Mouse (Mus musculus) T-helper 17 cell (primary cell): ENCODE measurements around the gene Jph2.

Experiments used
- in situ Hi-C, 2 experiments: fragments of 300-600 bp; cut with MboI, MseI; formaldehyde crosslinking; loops; 1 replicate in 1 of 2; 2 replicates in 1 of 2; pipeline ENCODE4 v1.15.1; 2025; ENCODE audit warnings: high pct_unique_total_duplicates in 2 of 2

Jph2 gene

DNA sequence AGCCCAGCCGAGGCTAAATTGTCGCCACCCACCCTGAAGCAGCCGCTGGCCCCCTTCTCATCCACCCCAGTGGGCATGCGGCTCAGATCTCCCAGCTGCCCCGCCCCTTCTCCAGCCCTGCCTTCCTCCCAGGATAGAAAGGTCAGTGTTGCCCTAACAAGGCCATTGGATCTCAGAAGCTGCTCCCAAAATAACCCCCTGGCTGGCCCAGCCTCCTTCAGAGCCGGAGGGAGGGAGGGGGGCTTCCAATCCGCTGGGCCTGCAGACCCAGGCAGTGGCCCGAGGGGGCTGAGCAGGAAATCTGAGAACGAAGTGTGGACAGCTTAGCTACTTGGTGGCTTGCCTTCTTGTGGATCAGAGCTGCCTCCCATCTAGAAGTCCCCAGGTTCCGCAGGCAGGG lies at the start of gene Jph2:
Gene Jph2 (minus strand): TSS at position 89 of the 400 bp plus-strand sequence.
- in situ Hi-C loops, result loop anchor here in 1 of 2 experiments (5.0 kb wide), 1 partner anchor 56 kb away; no protein-coding TSS in a partner anchor

DNA sequence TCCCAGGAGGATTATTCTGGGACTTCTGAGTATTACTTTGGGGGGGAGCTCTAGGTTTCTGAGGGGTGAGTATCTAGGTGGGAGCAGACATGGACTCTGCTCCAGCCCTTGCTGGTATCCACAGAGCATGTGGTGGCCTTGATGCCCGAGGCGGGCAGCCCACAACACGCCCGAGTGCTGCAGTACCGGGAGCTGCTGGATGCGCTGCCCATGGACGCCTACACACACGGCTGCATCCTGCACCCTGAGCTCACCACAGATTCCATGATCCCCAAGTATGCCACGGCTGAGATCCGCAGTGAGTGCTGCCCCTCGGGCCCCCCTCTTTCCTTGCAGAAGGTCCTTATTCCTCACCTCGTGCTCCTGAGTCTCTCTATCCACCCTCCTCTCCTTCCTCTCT lies 49.6 kb upstream of the Jph2 start:
- in situ Hi-C loops, result no loop called here

GRCm38 (mm10) chr2:163444017-163444416 lies 46.2 kb upstream of the Jph2 start:
- in situ Hi-C loops, result no loop called here

GRCm38 (mm10) chr2:163443543-163443942 lies 45.8 kb upstream of the Jph2 start:
- in situ Hi-C loops, result no loop called here

GRCm38 (mm10) chr2:163439488-163439887 lies 41.7 kb upstream of the Jph2 start:
- in situ Hi-C loops, result no loop called here

DNA sequence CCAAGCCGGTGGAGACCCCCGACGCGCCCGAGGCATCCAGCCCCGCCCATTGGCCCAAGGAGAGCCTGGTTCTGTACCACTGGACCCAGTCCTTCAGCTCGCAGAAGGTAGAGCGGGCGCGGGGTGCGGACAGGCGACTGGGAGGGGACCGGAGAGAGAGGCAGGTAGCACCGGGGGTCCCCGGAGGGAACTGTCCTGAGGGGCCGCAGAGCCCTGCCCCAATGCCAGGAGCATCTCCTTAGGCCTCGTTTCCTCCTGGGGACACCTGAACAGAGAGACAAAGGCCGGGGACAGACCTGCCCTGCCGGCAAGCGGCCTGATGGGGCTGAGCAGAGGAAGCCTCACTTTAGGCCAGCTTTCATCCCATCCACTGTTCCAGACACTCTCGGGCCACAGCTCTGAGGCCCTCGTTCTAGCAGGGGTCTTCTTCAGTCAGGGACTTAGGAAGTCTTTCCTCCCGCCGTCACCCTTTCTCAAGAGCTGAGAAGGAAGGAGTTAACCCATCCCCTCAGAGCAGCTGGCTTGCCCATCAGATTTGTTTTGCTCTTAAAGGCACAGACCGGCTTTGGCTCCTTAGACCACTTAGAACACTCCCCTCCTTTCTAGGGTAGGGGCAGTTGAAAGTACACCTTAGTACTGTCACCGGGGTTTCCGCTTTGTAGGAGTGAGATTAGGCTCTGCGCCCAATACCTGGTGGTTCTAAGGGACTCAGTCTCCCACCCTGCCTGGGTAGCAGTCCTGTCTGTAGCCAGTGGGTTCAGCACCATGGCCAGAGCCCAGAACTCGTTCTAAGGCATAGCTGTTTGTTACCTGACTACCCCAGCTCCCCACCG lies 41.0 kb upstream of the Jph2 start:
- in situ Hi-C loops, result no loop called here

DNA sequence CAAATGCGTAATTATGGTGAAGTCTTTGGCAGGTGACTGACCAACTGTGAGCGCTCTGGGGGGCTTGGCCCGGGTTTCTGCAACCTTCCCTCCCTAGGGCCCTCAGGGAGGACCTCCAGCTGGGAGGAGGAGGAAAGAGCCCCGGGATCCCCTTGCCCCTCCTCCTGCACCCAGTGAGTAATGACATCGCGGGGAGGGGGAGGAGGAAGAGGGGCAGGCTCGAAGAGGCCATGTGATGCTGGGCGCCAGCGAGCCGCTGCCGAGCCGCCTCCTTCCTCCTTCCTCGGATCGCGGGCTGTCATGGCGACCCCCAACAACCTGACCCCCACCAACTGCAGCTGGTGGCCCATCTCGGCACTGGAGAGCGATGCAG lies 40.4 kb upstream of the Jph2 start, which contains the start of gene Gdap1l1:
Gene Gdap1l1 (plus strand): TSS at position 231 of the 373 bp plus-strand sequence.
- in situ Hi-C loops, result no loop called here

DNA sequence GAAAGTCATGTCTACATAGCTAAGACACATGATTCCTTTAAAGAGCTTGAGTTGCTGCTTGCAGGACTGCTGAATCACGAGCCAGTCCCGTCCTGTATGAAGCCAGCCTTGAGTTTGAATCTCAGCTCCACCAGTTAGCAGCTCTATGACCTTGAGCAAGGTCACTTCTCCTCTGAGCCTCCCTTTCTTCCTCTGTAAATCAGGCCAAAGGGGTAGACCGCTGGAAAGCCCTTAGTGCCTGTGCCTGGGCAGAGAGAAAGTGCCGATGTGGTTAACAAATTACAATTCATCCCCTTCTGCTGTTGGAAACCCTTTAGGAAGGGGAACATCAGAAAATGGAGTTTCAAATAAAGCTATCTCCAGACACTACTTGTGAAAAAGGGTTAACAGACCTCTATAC lies 40.0 kb upstream of the Jph2 start:
- in situ Hi-C loops, result no loop called here

- in situ Hi-C loops, result no loop called here
Observed at GRCm38 (mm10) chr2:163433971-163434370, 36.2 kb upstream of the Jph2 start.

DNA sequence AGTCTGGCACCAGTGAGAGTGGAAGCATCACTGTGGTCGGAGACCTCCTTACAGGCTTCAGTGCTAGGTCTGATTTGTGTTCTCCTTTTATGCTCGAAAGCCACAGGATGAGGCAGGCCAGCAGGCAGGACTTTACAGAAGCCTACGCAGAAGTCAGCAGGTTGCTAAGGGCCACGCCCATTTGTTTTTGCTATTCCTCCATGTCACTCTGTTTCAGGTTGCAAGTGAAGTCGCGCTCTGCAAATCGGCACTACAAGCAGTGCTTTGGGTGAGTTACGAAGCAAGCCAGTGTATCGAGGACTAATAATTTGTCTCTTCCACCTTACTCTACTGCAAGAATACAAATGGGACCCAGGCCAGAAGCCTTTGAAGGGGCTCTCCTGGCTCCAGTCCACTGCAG lies 33.5 kb upstream of the Jph2 start:
- in situ Hi-C loops, result no loop called here

- in situ Hi-C loops, result loop anchor here in 1 of 2 experiments (5.0 kb wide), 1 partner anchor 44 kb away; the partner anchor contains the start of gene Fitm2
Observed at GRCm38 (mm10) chr2:163428346-163429011, 30.7 kb upstream of the Jph2 start.

DNA sequence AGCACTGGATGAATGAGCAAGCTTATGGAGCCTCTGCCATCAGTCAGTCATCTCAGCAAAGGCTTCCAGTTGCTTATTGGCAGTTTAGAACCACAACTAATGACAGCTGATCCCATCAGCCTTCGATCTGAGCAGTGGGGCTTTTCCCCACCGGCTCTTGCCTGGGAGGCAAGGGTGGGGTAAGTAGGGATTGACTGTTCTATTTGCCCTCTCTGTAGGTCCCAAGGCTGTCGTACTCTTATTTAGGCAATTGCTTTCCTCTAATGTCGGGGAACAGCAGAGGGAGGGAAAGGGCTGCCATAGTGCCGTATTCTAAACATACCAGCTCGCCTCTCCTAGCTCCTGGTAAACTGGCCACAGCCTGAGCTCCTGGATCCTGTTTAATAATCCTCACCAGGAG lies 26.8 kb upstream of the Jph2 start, which contains the start of gene Oser1:
Gene Oser1 (minus strand): TSS at position 101 of the 400 bp plus-strand sequence.
- in situ Hi-C loops, result no loop called here

DNA sequence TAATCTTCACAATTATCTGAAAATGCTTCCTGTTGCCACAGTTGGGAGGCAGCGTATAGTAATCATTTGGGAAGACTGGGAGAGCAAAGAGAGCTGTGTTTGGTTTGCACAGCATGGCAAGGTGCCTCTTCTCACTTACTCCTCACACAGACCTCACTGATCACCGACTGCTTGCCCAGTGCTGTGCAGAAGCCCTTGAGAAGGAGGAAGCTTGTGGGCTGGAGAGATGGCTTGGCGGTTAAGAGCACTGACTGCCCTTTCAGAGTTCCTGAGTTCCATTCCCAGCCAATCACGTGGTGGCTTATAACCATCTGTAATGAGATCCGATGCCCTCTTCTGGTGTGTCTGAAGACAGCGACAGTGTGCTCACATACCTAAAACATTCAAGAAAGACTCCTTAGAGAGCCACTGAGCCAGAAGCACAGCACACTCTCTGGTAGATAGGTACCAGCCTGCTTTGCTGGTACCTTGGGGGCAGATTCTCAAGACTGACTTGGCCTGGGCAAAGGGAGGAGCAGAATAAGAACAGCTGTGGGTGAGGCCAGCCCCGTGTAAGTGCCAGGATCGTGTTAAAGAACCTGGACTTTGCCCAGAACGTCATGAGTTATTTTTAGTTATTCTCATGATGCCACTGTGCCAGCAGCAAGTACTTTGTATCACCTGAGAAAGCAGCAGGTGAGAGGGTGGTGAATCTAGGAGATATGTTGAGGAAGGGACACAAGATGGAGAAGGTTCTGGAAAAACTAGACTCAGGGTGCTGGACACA lies 25.3 kb upstream of the Jph2 start:
- in situ Hi-C loops, result no loop called here

DNA sequence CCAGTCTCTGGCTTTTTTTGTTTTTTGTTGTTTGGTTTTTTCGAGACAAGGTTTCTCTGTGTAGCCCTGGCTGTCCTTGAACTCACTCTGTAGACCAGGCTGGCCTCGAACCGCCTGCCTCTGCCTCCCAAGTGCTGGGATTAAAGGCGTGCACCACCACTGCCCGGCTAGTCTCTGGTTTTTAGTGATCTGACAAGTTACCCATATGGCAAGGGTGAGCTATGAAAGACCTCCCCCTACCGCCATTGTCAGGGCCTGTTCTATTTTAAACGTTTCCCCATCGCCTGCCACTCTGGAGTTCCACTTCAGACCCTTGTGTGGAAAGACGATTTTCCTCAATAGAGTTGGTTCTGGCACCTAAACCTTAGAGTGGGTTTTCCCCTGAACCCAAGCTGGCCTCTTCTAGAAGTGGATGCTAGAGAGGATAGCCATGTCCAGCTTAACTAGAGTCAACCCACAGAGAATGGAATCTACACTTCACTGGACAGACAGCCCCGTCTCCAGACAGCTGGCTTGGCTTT lies 22.6 kb upstream of the Jph2 start:
- in situ Hi-C loops, result no loop called here

DNA sequence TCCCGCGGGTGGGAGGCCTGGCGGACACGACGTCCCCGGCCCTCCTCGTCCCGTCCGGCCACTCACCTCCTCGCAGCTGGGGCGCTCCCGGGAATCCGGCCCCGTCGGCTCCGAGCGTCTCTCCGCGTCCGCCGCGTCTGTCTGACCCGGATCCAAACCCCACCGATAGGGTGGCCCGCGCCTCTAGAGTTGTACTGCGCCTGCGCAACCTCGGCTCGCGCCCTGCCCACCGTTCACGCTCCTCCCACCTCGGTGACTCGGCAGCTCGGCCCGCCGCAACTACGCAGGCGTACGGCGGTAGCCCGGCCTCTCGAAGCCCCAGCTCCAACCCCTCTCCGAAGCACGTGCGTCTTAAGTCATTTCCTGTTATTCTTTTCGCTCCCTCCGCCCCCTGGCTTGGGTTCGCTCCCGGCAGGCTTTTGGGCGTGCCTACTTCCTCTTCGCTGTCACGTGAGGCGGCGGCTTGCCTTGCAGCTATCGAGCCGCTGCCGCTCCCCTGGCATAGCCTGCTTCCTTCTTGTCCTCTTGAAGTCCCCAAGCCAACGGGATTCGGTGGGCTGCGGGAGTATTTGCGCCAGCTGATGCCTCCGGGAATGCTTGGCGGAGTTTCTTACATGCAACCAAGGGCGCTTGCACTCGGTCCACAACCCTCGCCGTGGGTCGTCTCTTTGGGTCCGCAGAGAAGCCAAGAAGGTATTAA lies 21.7 kb upstream of the Jph2 start:
- in situ Hi-C loops, result loop anchor here in 1 of 2 experiments (5.0 kb wide), 1 partner anchor 492 kb away; no protein-coding TSS in a partner anchor

DNA sequence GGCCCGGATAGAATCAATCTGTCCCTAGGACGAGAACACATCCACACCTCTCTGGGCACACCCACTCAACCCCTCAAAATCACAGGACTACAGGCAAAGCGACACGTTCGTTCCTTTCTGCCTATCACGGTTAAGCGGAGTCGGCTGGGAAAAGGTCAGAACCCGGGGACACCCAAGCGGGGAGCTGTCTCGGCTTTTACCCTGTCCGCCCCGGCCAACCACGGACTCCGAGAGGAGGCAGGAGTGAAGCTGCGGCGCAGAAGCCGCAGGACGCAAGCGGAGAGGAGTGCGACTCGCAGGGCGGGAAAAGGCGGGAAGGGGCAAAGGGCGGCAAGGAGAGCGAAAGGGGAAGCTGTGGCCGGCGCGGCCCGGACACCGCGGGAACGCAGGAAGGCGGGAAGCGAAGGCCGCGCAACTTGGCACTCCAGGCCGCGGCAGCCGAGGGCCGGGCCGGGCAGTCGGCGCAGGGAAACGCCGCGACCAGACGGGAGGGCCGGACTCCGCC lies 21.1 kb upstream of the Jph2 start:
- in situ Hi-C loops, result loop anchor here in 1 of 2 experiments (5.0 kb wide), 1 partner anchor 492 kb away; no protein-coding TSS in a partner anchor

GRCm38 (mm10) chr2:163417830-163418229 lies 20.0 kb upstream of the Jph2 start:
- in situ Hi-C loops, result loop anchor here in 1 of 2 experiments (5.0 kb wide), 1 partner anchor 491 kb away; no protein-coding TSS in a partner anchor

DNA sequence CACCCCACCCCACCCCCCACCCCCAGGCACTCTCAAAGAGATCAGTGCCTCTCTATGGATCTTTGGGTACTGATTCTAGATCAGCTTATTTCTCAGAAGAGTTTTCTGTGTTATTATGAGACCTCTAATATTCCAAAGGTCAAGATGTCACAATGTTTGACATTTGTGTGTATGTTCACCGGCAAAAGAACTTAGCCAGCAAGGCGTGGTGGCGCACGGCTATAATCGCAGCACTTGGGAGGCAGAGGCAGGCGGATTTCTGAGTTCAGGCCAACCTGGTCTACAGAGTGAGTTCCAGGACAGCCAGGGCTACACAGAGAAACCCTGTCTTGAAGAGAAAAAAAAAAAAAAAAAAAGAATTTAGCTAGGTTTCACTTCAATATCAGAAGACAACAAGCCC lies 19.2 kb upstream of the Jph2 start:
- in situ Hi-C loops, result loop anchor here in 1 of 2 experiments (5.0 kb wide), 1 partner anchor 490 kb away; no protein-coding TSS in a partner anchor

GRCm38 (mm10) chr2:163412846-163413590 lies 15.2 kb upstream of the Jph2 start:
- in situ Hi-C loops, result no loop called here

DNA sequence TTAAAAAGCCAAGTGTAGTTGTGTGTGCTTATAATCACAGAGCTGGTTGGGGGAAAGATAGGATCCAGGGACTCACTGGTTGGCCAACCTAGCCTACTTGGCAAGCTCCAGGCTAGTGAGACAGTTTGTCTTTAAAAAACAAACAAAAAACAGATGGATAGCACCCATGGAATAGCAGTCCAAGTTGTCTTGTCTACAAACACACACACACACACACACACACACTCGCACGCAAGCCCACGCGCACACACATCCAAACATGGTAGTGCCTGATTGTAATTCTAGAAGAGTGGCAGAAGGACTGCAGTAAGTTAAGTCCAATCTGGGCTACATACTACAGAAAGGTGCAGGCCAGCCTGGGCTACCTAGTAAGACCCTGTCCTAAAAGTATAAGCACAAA lies 14.6 kb upstream of the Jph2 start:
- in situ Hi-C loops, result no loop called here
